Mouse (Mus musculus) ES-CJ7 (cell line): ENCODE results near the gene Vwa5b1.

Experiments used
- DNase-seq: peaks from one replicate; pipeline ENCODE4 v3.0.0; 2011; ENCODE audit warnings: low read depth, low spot score

Gene Vwa5b1

DNA sequence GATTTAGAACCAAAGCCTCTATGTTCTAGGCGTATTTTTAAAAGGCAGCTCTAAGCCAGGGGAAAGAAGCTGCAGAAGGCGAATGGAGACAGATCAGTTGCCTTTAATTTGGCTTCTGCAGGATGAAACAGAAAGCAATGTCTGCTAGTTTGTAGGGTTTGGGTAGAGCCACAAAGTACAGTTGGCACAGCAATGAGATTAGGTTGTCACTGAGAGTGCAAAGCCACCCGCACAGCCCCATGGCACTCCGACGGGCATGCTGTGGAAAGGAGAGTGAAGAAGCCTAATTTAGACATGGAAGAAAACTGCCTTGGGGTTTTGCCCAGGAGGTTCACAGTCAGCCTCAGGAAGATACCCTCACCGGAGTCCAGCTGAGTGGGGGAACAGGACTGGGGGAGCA lies 105.7 kb downstream of the Vwa5b1 start:
- no peak for DNase-seq

GRCm38 (mm10) chr4:138525684-138526083 lies 110.0 kb downstream of the Vwa5b1 start:
- DNase-seq: no peak

GRCm38 (mm10) chr4:138524769-138525168 lies 110.9 kb downstream of the Vwa5b1 start:
- DNase-seq: no peak

DNA sequence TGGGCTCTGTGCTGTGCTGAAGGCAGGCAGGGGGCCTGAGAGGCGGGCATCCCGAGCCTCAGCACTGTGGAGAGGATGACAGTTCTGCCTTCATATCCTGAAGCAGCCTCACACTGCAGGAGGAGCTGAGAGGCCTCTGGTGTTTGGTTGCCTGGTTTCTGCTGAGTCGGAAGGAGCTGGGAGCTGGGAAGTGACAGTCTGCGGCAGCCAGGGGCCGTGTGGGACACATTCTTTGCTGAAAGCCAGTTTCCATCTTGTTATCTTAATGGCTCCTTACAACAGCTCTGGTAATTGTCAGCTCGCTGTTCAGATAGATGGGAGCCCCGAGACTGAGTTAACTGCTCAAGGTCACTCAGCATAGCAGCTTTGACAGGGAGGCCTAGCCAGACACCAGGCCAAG lies 111.9 kb downstream of the Vwa5b1 start:
- no peak for DNase-seq

GRCm38 (mm10) chr4:138522296-138522695 lies 113.4 kb downstream of the Vwa5b1 start:
- DNase-seq: no peak

DNA sequence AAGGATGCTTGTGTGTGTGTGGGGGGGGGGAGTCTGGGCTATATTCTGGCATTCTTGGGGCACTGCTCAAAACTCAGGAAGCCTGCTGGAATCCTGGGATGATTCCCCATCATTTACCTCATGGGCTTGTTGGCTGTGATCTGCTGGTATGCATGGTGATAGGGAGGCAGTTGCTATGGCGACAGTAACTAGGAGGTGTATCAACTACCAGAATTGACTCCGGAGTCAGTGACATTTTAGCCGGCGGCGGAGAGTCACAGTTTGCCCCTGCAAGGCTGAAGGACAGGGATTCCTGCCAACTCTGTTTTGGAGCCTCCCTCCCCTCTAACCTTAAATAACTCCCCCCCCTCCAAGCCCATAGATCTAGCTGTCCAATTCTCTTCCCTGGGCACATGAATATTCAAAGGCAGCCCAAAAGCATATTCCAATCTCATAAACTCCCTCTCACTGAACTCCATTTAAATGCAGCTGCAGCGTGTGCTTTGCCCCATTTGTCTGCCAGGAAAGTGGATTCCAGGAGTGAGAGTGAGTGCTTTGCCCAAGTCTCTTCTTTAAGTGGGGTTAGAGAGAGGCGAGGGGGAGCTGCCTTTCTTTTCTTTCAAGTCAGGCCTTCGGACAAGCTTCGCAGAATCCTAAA lies 118.4 kb downstream of the Vwa5b1 start:
- DNase-seq: peak; percentile 31

DNA sequence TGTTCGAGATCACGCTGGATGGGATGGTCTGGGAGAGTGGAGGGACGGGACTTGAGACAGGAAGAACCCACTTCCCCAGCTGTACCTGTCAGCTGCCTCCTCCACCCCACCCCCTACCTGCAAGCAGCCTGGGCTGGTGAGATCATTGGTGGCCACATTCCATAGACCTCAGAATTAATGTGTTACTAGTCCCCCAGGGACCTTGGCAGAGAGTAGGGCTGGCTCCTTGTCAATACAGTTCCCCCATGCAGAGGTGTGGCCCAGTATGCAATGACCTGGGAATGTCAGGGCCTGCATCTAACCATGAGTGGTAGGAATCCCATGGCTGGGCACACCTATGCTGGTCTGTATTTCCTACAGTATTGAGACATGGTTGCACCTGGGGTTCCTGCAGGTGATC lies 119.2 kb downstream of the Vwa5b1 start:
- DNase-seq: no peak
